Mouse (Mus musculus) heart, embryonic 13.5 days (tissue): ENCODE results near the gene Sufu. TPM values are rescaled to one million over a fixed set of nuclear protein-coding genes. Genes with fewer than 3 reads are reported as not detected.
A peak's percentile ranks its signal among the peaks of the same experiment; 100 is the strongest.

Source experiments
- ATAC-seq: fragments of 200-750 bp; cut with Nextera tagmentation; 2 replicates; pipeline ENCODE4 v1.8.0; 2017; ENCODE audit warnings: moderate TSS enrichment; ENCODE audit not compliant: insufficient number of reproducible peaks, low FRiP score, low TSS enrichment; ENCODE audit errors: extremely low read depth
- H3K27ac ChIP-seq: fragments of 300-500 bp; sonication (generic); replicated peaks from 2 replicates; pipeline ENCODE4 v1.5.1; 2015; ENCODE audit warnings: moderate library complexity, mild to moderate bottlenecking, inconsistent platforms
- H3K27me3 ChIP-seq: fragments of 300-500 bp; sonication (generic); replicated peaks from 2 replicates; pipeline ENCODE4 v1.6.1; 2015; ENCODE audit warnings: mild to moderate bottlenecking, inconsistent platforms
- H3K36me3 ChIP-seq: fragments of 300-500 bp; sonication (generic); 2 replicates; pipeline ENCODE4 v1.6.1; 2015; ENCODE audit warnings: mild to moderate bottlenecking, inconsistent platforms
- H3K4me1 ChIP-seq: fragments of 300-500 bp; sonication (generic); 2 replicates; pipeline ENCODE4 v1.6.1; 2015; ENCODE audit warnings: inconsistent platforms
- H3K4me2 ChIP-seq: fragments of 300-500 bp; sonication (generic); 2 replicates; pipeline ENCODE4 v1.6.1; 2015; ENCODE audit warnings: inconsistent platforms, mild to moderate bottlenecking, moderate library complexity
- H3K4me3 ChIP-seq: fragments of 300-500 bp; sonication (generic); 2 replicates; pipeline ENCODE4 v1.5.1; 2015; ENCODE audit warnings: moderate library complexity, mild to moderate bottlenecking, inconsistent platforms
- H3K9ac ChIP-seq: fragments of 300-500 bp; sonication (generic); 2 replicates; pipeline ENCODE4 v1.6.1; 2015; ENCODE audit warnings: inconsistent platforms, mild to moderate bottlenecking, moderate library complexity
- H3K9me3 ChIP-seq: fragments of 300-500 bp; sonication (generic); 2 replicates; pipeline ENCODE4 v1.6.1; 2016; ENCODE audit warnings: inconsistent platforms
- whole genome bisulfite sequencing: fragments of 180-500 bp; shearing (Covaris S2); methylation state at CpG from one replicate; pipeline ENCODE4 v1.1.7; 2015; ENCODE audit warnings: mixed read lengths; 5-methylcytosine and 5-hydroxymethylcytosine counted together
- polyA plus RNA-seq: library from polyadenylated mRNA; unstranded; fragments of >200 nt; fragmentation: Nextera tagmentation; extraction: Ambion mirVana; gene quantifications from 2 replicates; pipeline ENCODE4 v1.2.1, GENCODE M21; 2015

Gene Sufu
- polyA plus RNA-seq, 1 experiment from 2014 or later, result 18.4 TPM

- ATAC-seq, result no peak
- Histone ChIP-seq H3K4me2 (no peak overlapping the region), H3K4me1 (peaks cover 9% of the 10 kb centered on the region), H3K4me3 (no peak overlapping the region), H3K9ac (no peak overlapping the region), H3K27ac (no peak overlapping the region), H3K9me3 (no peaks in the 10 kb centered on the region), H3K36me3 (no peaks in the 10 kb centered on the region), H3K27me3 (peaks cover 17% of the 10 kb centered on the region)
- 79% methylated on average over 8 of the region's 8 CpGs for WGBS
These were observed 34.6 kb upstream of the Sufu start for GRCm38 (mm10) chr19:46362104-46362503.

- H3K27me3 ChIP-seq, result peaks cover 3% of the 10 kb centered on the region
- no peak overlapping the region for H3K4me3 ChIP-seq
- H3K4me1 ChIP-seq, result no peaks in the 10 kb centered on the region
- 74% methylated on average over 11 of the region's 11 CpGs for WGBS
- H3K36me3 ChIP-seq, result no peaks in the 10 kb centered on the region
- no peak for ATAC-seq
- H3K9ac ChIP-seq, result no peak overlapping the region
- no peaks in the 10 kb centered on the region for H3K9me3 ChIP-seq
- no peak overlapping the region for H3K4me2 ChIP-seq
- H3K27ac ChIP-seq, result no peak overlapping the region
These were observed 33.2 kb upstream of the Sufu start for GRCm38 (mm10) chr19:46363294-46364009.

GRCm38 (mm10) chr19:46367798-46368590 lies 28.7 kb upstream of the Sufu start:
- no peak overlapping the region for H3K4me2 ChIP-seq
- H3K27me3 ChIP-seq, result no peaks in the 10 kb centered on the region
- H3K9ac ChIP-seq, result no peak overlapping the region
- no peak overlapping the region for H3K4me3 ChIP-seq
- ATAC-seq, result no peak
- H3K9me3 ChIP-seq, result no peaks in the 10 kb centered on the region
- H3K4me1 ChIP-seq, result 0 out of 2 replicates have a peak, but pooled peaks cover 2% of the 10 kb centered on the region
- WGBS, result 76% methylated on average over 23 of the region's 23 CpGs
- H3K36me3 ChIP-seq, result no peaks in the 10 kb centered on the region
- no peak overlapping the region for H3K27ac ChIP-seq

GRCm38 (mm10) chr19:46369204-46369603 lies 27.5 kb upstream of the Sufu start:
- H3K36me3 ChIP-seq, result no peaks in the 10 kb centered on the region
- H3K4me3 ChIP-seq, result no peak overlapping the region
- H3K9ac ChIP-seq, result no peak overlapping the region
- no peak overlapping the region for H3K4me2 ChIP-seq
- WGBS, result 7% methylated on average over 4 of the region's 4 CpGs
- no peak overlapping the region for H3K27ac ChIP-seq
- 0 out of 2 replicates have a peak, but pooled peaks cover 2% of the 10 kb centered on the region for H3K4me1 ChIP-seq
- H3K27me3 ChIP-seq, result no peaks in the 10 kb centered on the region
- no peaks in the 10 kb centered on the region for H3K9me3 ChIP-seq
- no peak for ATAC-seq

GRCm38 (mm10) chr19:46374477-46375088 lies 22.1 kb upstream of the Sufu start:
- ATAC-seq, result no peak
- Histone ChIP-seq H3K9ac (no peak overlapping the region), H3K4me3 (no peak overlapping the region), H3K27me3 (no peaks in the 10 kb centered on the region), H3K27ac (no peak overlapping the region), H3K4me2 (no peak overlapping the region), H3K36me3 (peaks cover 37% of the 10 kb centered on the region), H3K4me1 (no peaks in the 10 kb centered on the region), H3K9me3 (no peaks in the 10 kb centered on the region)
- WGBS, result 48% methylated on average over 21 of the region's 21 CpGs

GRCm38 (mm10) chr19:46375489-46375888 lies 21.2 kb upstream of the Sufu start:
- no peaks in the 10 kb centered on the region for H3K9me3 ChIP-seq
- H3K9ac ChIP-seq, result no peak overlapping the region
- H3K4me2 ChIP-seq, result no peak overlapping the region
- no peak for ATAC-seq
- H3K27ac ChIP-seq, result no peak overlapping the region
- H3K4me1 ChIP-seq, result no peaks in the 10 kb centered on the region
- no peak overlapping the region for H3K4me3 ChIP-seq
- 68% methylated on average over 5 of the region's 5 CpGs for WGBS
- no peaks in the 10 kb centered on the region for H3K27me3 ChIP-seq
- H3K36me3 ChIP-seq, result peaks cover 46% of the 10 kb centered on the region

GRCm38 (mm10) chr19:46375891-46376290 lies 20.8 kb upstream of the Sufu start:
- ATAC-seq, result no peak

GRCm38 (mm10) chr19:46382275-46382674 lies 14.4 kb upstream of the Sufu start:
- H3K4me2 ChIP-seq, result no peak overlapping the region
- WGBS, result 90% methylated on average over 9 of the region's 9 CpGs
- H3K9ac ChIP-seq, result no peak overlapping the region
- H3K9me3 ChIP-seq, result no peaks in the 10 kb centered on the region
- H3K4me3 ChIP-seq, result no peak overlapping the region
- no peaks in the 10 kb centered on the region for H3K4me1 ChIP-seq
- no peak overlapping the region for H3K27ac ChIP-seq
- ATAC-seq, result no peak
- H3K27me3 ChIP-seq, result no peaks in the 10 kb centered on the region
- H3K36me3 ChIP-seq, result peaks cover 95% of the 10 kb centered on the region

More at GRCm38 (mm10) chr19:46375891-46376290, 20.8 kb upstream of the Sufu start:
- Histone ChIP-seq H3K27me3 (no peaks in the 10 kb centered on the region), H3K4me2 (no peak overlapping the region), H3K4me3 (no peak overlapping the region), H3K36me3 (peaks cover 50% of the 10 kb centered on the region), H3K27ac (no peak overlapping the region), H3K9me3 (no peaks in the 10 kb centered on the region), H3K4me1 (no peaks in the 10 kb centered on the region), H3K9ac (no peak overlapping the region)
- WGBS, result 51% methylated on average over 4 of the region's 4 CpGs

GRCm38 (mm10) chr19:46389872-46390271 lies 6.8 kb upstream of the Sufu start:
- Histone ChIP-seq H3K9me3 (no peaks in the 10 kb centered on the region), H3K36me3 (peaks cover 43% of the 10 kb centered on the region), H3K4me3 (no peak overlapping the region), H3K9ac (no peak overlapping the region), H3K4me1 (peaks cover 21% of the 10 kb centered on the region), H3K4me2 (no peak overlapping the region), H3K27ac (no peak overlapping the region), H3K27me3 (no peaks in the 10 kb centered on the region)
- ATAC-seq, result no peak
- 82% methylated on average over 5 of the region's 5 CpGs for WGBS

GRCm38 (mm10) chr19:46392018-46392417 lies 4.7 kb upstream of the Sufu start:
- no peak overlapping the region for H3K4me2 ChIP-seq
- H3K27me3 ChIP-seq, result no peaks in the 10 kb centered on the region
- no peaks in the 10 kb centered on the region for H3K9me3 ChIP-seq
- ATAC-seq, result no peak
- H3K9ac ChIP-seq, result no peak overlapping the region
- peaks cover 25% of the 10 kb centered on the region for H3K36me3 ChIP-seq
- H3K4me1 ChIP-seq, result peaks cover 27% of the 10 kb centered on the region
- WGBS, result 51% methylated on average over 4 of the region's 4 CpGs
- H3K27ac ChIP-seq, result no peak overlapping the region
- no peak overlapping the region for H3K4me3 ChIP-seq

- H3K9ac ChIP-seq, result peak overlapping the region; percentile 83
- H3K9me3 ChIP-seq, result no peaks in the 10 kb centered on the region
- no peak overlapping the region for H3K27ac ChIP-seq
- peak overlapping the region; percentile 97 for H3K4me2 ChIP-seq
- peak overlapping the region; percentile 87 for H3K4me3 ChIP-seq
- WGBS, result 7% methylated on average over 10 of the region's 10 CpGs
- no peaks in the 10 kb centered on the region for H3K27me3 ChIP-seq
- peaks cover 10% of the 10 kb centered on the region; the same call in 1 of the 2 replicates for H3K36me3 ChIP-seq
- ATAC-seq, result no peak
- H3K4me1 ChIP-seq, result peaks cover 43% of the 10 kb centered on the region
These were observed 2.0 kb upstream of the Sufu start for GRCm38 (mm10) chr19:46394712-46395108.
